Mouse (Mus musculus) MEL-GATA-1-ER (cell line): ENCODE data around the gene Gal.

Source experiments
- DNase-seq: peaks from one replicate; pipeline ENCODE4 v3.0.0-alpha.2; 2012; ENCODE audit warnings: low read depth; ENCODE audit errors: extremely low read depth

Gene Gal

DNA sequence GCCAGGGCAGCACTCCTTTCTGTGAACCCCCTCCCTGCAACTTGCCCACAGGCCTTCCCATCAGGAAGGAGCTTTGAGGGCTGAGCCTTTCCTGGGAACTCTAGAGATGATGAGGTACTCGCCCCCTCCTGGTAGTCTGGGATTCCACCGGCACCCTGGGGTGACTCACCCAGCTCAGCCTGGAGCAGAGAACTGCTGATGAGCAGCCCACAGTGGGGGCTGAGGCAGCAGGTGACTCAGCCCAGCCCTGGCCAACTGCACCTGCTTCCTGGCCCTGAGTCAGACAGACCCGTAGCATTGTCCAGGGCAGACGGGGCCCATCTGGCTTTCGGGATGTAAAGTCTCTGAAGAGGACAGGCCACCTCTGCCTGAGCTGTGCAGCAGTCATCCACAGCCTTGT lies 4.9 kb upstream of the Gal start:
- no peak for DNase-seq

- no peak for DNase-seq
Measured at GRCm38 (mm10) chr19:3405531-3406281, 8.6 kb downstream of the Gal start.

DNA sequence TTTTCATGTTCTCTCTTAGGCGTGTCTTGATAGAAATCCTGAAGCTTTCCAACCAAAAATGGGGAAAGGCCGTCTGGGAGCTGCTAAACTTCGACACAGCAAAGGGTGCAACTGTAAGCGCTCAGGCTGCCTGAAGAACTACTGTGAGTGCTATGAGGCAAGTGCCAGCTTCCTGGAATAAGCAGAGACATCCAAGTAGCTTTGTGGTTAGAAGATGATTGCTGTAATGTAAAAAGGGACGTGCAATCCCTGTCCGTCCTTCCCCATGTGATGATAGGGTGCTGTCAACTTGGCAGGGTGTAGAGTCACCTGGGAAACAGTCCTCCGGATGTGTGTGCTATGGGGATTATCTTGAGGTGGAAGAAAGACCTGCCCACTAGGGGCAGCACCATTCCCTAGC lies 10.3 kb downstream of the Gal start:
- no peak for DNase-seq

DNA sequence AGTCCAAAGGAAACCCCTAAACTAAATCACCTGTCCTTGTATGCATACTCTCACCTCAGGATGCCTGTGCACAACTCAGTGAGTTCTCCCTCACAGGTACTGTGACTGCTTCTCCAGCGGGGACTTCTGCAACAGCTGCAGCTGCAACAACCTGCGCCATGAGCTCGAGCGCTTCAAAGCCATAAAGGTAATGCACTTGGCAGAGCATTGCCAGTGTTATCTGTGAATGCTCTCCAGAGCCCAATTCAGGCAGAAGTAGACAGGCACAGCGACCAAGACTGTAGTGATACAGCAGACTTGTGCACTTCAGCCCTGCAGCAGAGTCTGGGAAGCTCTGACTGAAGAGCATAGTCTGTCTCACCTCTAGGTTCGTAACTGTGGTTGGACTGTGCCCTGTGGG lies 12.0 kb downstream of the Gal start:
- no peak for DNase-seq

DNA sequence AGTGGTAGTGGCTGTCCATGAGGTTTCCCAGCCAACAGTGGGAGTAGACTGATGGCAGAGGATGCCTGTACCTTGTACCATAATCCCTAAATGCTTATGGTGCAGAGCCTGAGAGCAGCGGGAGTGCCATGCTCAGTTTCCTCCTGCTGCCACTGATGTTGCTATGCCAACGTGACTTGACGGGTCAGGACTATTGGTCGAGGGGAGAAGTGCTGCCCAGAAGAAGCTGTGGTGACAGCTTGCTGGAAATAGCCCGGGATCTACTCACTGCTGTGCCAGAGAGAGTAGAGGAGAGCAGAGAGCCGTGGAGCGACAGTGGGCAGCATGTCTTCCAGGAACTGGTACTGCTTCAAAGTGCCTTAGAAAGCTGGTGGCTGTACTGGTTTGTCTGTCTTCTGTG lies 12.4 kb downstream of the Gal start:
- DNase-seq, result no peak

GRCm38 (mm10) chr19:3401504-3401903 lies 12.8 kb downstream of the Gal start:
- DNase-seq, result no peak

GRCm38 (mm10) chr19:3400057-3400456 lies 14.3 kb downstream of the Gal start:
- DNase-seq, result no peak

DNA sequence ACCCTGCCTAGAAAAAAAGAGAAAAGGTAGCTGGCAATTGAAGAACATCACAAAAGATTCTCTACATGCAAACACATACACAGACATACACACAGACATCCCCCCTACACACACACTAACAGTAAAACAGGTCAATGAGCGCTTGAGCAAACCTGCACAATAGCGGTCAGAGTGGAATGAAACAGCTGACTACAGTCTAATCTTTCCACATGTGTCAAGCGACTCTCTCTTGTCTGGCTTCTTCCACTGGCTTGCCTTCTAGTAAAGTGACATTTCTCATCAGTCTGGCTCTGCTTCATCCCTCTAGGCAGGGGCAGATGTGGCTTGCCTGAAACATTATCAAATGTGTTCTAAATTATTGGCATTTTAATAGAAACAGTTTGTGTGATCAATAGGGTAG lies 20.1 kb downstream of the Gal start:
- no peak for DNase-seq

DNA sequence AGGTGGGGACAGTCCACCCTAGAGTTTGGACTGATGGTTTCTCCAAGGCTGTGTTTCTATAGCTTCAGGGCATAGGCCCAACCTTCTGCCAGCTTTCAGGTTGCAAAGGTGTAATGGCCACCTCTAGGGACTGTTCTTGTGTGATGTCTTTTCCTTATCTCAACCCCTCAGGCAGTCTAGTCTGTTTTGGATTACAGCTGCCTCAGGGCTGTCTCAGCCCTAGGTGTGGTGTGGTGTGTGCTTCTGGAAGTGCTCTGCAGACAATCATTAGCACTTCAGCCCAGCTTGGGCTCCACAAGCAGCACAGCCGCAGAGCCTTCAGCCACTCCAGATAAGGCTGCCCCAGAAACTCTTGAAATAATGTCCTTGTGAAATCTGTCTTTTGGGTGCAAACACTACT lies 22.0 kb downstream of the Gal start:
- DNase-seq, result no peak

GRCm38 (mm10) chr19:3389089-3389488 lies 25.3 kb downstream of the Gal start:
- DNase-seq, result peak; percentile 73

GRCm38 (mm10) chr19:3388629-3389057 lies 25.7 kb downstream of the Gal start, which contains the start of gene Tesmin:
Gene Tesmin, plus strand, starts transcription at chr19:3388857.
- peak; percentile 70 for DNase-seq

- DNase-seq, result no peak
Measured at GRCm38 (mm10) chr19:3388061-3388460, 26.3 kb downstream of the Gal start.

GRCm38 (mm10) chr19:3378614-3379013 lies 35.7 kb downstream of the Gal start:
- no peak for DNase-seq

- DNase-seq, result peak; percentile 33
Measured at GRCm38 (mm10) chr19:3376966-3377715, 37.2 kb downstream of the Gal start.

DNA sequence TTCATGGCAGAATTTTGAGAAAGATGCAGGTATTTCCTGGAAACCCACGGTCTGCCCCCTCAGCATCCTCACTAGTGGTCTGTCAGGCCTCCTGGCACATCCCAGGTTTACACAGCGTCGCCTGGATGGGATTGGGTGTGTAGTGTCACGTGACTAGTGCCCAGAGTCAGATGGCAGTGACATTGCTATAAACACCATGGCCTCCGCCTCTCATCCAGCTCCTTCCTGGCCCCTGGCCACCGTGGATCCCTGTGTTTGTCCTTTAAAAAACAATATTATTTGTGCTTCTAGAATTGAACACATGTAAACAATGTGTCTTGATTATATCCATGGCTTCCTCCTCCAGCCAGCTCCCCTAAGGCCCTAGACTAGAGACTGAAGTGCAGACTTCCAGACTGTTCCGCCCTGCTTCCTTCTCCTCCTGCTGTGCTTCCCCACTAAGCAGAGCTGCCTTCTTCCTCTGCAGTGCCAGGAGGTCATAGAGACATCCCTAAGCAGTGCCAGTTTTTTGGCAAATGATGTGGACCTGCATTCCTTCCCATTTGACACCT lies 38.3 kb downstream of the Gal start:
- no peak for DNase-seq

- DNase-seq, result no peak
Measured at GRCm38 (mm10) chr19:3374028-3374427, 40.3 kb downstream of the Gal start.

DNA sequence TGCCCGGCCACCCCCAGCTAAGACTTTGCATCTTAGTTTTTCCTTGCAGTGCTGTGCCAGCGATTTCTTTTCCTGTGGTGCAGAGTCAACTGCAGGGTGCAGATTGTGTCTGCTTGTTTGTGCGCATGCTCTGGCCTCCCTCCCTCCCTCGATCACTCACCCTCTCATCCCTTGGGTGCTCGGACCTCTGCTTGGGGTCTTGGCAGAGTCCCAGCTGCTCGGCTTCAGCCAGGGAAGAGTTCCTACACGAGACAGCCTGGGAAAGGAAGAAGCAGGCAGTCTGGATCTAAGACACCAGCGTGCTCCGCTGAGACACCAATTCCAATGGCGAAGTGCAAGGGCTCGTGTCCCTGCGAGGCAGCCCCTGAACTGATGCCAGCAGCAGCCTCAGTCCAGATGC lies 41.0 kb downstream of the Gal start:
- DNase-seq, result no peak

- DNase-seq, result no peak
Measured at GRCm38 (mm10) chr19:3368276-3368675, 46.1 kb downstream of the Gal start.

- no peak for DNase-seq
Measured at GRCm38 (mm10) chr19:3365089-3365488, 49.3 kb downstream of the Gal start.

DNA sequence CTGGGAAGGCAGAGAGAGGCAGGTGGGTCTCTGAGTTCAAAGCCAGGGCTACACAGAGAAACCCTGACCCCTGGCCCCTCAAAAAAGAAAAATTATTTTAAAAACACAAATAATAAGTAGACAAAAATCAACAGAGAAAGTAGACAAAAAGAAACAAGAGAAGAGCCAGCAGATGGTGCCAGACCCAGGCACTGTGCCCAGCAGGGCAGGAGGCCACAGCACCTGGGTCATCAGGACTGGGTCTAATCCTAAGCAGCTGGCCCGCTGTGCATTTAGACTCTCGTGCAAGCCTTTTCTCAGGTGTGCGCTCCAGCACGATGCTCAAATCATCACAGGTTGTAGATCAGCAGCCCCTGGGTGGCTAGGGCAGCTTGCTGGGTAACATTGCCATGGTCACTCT lies 50.8 kb downstream of the Gal start:
- DNase-seq, result no peak
